Mouse (Mus musculus) granulocyte monocyte progenitor cell, adult 5-6 weeks (primary cell): ENCODE data around the gene Kcnb1. TPM values are rescaled to one million over a fixed set of nuclear protein-coding genes. Genes with fewer than 3 reads are reported as not detected.

Source experiments
- total RNA-seq, 2 experiments: library from RNA; stranded (forward) in 1 of 2; stranded (reverse) in 1 of 2; fragments of 200-712, 200-1000 nt in 1 of 2; fragments of >200 nt in 1 of 2; fragmentation: Nextera tagmentation in 1 of 2; gene quantifications; 2 replicates each; pipeline ENCODE4 v1.2.3; 2014 to 2017

The Kcnb1 gene
- total RNA-seq, 2 experiments from 2014 or later: 1.7 TPM; not detected in 1

Other genes with a start within 250 kb of the Kcnb1 start
- gene Stau1, start 193.9 kb downstream of the Kcnb1 start, total RNA-seq (2014; fragmentation: Nextera tagmentation): 46.7 and 50.7 TPM in 2 replicates
- 25.4 and 34.3 TPM in 2 replicates for gene Stau1, start 193.9 kb downstream of the Kcnb1 start, total RNA-seq (2017)
- 61.9 and 68.6 TPM in 2 replicates for gene Ddx27, start 175.0 kb downstream of the Kcnb1 start, total RNA-seq (2014; fragmentation: Nextera tagmentation)
- gene Ddx27, start 175.0 kb downstream of the Kcnb1 start, total RNA-seq (2017): 97.9 and 106 TPM in 2 replicates
- 25.4 and 28.2 TPM in 2 replicates for gene Znfx1, start 127.1 kb downstream of the Kcnb1 start, total RNA-seq (2014; fragmentation: Nextera tagmentation)
- gene Znfx1, start 127.1 kb downstream of the Kcnb1 start, total RNA-seq (2017): 23.1 and 29.1 TPM in 2 replicates
- not detected in 2 replicates for gene Ptgis, start 50.4 kb upstream of the Kcnb1 start, total RNA-seq (2014; fragmentation: Nextera tagmentation)
- not detected in 2 replicates for gene Ptgis, start 50.4 kb upstream of the Kcnb1 start, total RNA-seq (2017)
- 12.3 and 19.3 TPM in 2 replicates for gene B4galt5, start 159.0 kb upstream of the Kcnb1 start, total RNA-seq (2014; fragmentation: Nextera tagmentation)
- 5.0 and 13.1 TPM in 2 replicates for gene B4galt5, start 159.0 kb upstream of the Kcnb1 start, total RNA-seq (2017)
- 39.4 and 54.4 TPM in 2 replicates for gene Slc9a8, start 231.6 kb upstream of the Kcnb1 start, total RNA-seq (2014; fragmentation: Nextera tagmentation)
- 21.1 and 22.0 TPM in 2 replicates for gene Slc9a8, start 231.6 kb upstream of the Kcnb1 start, total RNA-seq (2017)